Mouse (Mus musculus) monocyte, adult 5-6 weeks (primary cell): ENCODE measurements around the gene Pappa2. TPM values are rescaled to one million over a fixed set of nuclear protein-coding genes. Genes with fewer than 3 reads are reported as not detected.

Experiments
- ATAC-seq: fragments of 153-309, 156-312 bp; replicated peaks from 2 replicates; pipeline ENCODE4 v1.8.0; 2017; ENCODE audit warnings: mild to moderate bottlenecking; ENCODE audit not compliant: low TSS enrichment, insufficient number of reproducible peaks, severe bottlenecking, poor library complexity, low FRiP score
- total RNA-seq: library from RNA; stranded (forward); fragments of 200-1000, 200-491, 200-594 nt; gene quantifications from 3 replicates; pipeline ENCODE4 v1.2.3, GENCODE M21; 2017

The Pappa2 gene
- not detected in 3 replicates for total RNA-seq

- no peak for ATAC-seq
These were observed at the start of gene Pappa2 for GRCm38 (mm10) chr1:158980390-158980789. Gene Pappa2 (minus strand): TSS chr1:158980490.

DNA sequence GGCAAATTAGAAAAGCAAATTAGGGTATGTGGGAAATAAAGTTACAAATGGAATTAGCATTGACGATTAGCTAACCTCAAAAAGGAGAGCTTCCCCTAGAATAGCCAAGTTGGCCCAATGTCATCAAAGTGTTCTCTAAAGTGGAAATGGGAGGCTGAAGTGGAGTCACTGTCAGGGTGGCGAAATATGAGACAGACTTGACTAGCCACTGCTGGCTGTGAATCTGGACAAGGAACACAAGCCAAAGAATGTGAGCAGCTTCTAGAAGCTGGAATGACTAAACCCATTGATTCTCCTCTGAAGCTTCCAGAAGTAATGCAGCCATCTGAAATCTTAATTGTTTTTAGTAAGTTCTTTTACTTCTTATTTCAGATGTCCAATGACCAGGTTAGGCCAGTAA is 48.8 kb upstream of the Pappa2 start:
- ATAC-seq, result no peak

DNA sequence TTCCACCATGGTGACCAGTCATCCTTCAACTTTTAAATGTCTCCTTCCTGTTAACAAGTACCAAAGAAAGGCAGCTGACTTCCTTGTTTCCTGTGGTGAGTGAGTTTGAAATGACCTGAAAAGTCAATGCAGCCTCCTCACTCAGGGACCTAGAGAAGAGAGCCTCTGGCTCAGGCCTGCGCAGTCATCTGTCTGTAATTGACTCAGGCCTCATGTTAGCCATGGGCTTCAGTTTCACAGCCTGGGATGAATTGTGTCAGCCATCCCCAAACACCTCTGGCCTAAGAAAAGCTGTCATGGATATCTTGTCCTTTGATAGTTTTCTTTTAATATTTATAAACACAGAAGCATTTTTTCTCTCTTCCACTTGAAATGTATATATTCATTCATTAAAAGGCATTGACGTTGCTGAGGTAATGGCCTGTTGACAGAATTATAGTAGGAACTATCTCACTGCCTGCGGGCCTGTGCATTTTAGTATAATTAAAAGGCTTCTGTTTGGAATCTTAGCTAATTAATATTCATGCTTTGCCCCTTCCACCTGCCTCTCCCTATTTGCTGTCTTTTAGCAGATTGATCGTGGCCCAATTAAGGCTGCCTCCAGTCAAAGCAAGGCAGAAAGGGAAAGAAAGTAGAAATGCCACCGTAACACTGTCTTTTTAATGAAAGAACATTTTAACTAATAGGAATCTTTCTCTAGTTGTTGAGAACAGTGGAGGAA is 34.8 kb upstream of the Pappa2 start:
- ATAC-seq, result no peak

DNA sequence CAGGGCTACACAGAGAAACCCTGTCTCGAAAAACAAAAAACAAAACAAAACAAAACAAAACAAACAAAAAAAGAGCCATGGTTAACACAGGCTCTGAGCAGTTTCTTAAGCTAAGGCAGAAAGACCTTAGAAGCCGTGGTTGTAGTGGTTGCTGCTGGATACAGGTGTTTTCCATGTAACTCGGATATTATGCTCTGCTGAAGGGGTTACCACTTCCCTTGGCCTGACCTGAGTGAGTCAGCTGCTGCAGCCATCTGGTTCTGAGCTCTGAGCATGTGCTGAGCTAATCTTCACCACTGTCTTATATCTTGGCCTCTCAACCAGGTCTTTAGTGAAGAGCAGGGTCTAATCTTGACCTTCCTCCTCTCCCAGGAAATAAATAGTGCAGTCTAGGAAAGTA is 6.8 kb upstream of the Pappa2 start:
- no peak for ATAC-seq

DNA sequence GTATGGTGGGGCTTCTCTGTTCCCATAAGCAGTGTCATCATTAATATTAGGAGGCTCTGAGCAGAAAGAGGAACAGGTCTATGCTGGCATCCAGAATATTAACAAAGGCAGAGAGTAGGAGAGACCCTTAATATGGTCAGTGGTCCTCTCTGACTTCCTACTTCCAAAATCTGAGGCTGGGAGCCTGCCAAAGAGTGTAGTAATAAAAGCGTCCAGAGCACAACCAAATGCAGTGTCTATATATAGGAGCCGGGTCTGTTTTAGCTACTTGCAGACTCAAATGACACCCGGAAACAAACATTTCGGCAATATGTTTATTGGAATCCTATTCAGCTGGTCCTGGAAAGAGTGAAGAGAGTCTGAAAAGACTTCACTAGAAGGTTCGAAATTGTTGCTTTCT is 17.9 kb downstream of the Pappa2 start:
- ATAC-seq, result no peak

- no peak for ATAC-seq
These were observed 19.3 kb downstream of the Pappa2 start for GRCm38 (mm10) chr1:158960984-158961383.

DNA sequence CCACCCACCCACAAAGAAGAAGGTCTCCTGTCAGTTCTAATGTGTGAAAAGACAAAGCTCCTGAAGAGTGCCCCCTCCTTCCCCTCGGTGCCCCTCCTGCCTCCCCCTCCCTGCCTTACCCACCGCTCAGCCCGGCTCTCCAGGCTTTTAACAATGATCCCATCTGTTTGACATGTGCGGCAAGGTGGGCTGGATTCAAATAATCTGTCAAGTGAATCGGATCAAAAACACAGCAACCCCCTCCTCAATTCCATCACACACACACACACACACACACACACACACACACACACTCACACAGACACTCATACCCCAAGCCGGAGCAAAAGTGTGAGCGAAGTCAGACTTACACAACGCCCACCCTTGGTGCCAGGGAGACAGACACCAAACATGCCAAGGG is 19.7 kb downstream of the Pappa2 start:
- no peak for ATAC-seq

DNA sequence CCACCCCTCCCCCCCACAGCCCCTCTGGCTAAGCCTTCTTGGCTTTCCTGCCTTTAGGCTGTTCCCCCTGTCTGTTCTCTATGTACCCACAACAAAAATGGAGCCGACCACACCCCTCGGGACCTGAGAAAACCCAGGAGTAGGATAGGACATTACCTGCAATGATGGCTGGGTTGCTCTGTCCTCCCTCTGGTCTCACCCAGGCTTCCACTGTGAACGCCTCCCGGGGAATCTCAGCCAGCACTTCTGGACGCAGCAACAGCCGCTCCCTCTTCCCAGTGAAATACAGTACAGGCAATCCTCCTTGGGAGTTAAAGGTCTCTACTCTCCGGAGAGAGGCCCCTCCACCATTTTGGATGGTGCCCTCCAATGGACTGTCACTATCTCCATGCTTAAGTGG is 23.9 kb downstream of the Pappa2 start:
- no peak for ATAC-seq

GRCm38 (mm10) chr1:158954785-158955184 is 25.5 kb downstream of the Pappa2 start:
- no peak for ATAC-seq

DNA sequence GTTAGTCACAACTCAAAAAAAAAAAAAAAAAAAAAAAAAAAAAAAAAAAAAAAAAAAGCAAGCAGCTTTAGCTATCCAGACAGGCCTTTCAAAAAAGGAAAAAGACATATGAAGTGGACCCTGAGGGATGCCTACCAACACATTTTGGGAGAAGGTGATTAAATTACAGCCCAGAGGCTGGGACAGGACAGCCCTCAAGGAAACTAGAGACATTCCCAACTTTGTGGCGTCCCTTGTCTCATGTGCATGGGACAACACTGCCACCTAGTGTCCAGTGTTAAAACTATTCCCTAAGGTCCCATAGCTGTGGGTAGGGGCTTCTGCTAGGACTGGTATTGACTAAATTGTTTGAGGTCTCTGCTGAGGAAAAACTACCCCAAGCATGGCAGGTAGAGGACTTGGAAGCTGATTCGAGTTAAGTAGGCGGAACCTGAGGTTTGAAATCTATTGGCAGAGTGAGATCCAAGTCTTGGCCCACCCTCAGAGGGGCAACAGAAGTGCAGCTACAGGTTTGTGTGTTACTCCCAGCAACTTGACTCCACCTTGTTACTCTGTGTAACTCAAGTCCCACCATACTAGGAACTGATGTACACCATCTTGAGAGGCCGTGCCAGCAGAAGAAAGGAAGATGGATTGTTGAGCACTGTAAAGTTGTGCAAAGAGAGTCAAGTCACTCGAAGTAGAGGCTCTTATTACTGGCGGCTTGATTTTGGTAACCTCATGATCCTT is 26.6 kb downstream of the Pappa2 start:
- ATAC-seq, result no peak

DNA sequence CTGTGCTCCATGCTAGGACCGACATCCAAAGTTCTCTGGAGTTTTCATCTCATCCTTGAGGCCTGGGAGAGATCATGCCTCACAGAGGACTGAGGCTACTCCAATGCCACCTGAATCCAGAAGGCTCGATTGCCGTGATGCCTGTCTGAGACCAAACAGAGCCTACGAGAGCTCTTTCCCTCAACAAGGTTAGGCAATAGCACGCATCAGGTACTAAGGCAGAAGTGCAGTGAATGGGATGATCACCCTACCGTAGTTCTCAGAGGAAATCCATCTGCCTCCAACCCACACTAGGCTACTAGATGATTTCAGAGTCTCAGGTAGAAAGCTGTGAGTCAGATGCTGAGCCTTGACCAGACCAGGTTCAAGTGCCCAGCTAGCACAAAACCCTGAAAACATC is 31.2 kb downstream of the Pappa2 start:
- no peak for ATAC-seq

DNA sequence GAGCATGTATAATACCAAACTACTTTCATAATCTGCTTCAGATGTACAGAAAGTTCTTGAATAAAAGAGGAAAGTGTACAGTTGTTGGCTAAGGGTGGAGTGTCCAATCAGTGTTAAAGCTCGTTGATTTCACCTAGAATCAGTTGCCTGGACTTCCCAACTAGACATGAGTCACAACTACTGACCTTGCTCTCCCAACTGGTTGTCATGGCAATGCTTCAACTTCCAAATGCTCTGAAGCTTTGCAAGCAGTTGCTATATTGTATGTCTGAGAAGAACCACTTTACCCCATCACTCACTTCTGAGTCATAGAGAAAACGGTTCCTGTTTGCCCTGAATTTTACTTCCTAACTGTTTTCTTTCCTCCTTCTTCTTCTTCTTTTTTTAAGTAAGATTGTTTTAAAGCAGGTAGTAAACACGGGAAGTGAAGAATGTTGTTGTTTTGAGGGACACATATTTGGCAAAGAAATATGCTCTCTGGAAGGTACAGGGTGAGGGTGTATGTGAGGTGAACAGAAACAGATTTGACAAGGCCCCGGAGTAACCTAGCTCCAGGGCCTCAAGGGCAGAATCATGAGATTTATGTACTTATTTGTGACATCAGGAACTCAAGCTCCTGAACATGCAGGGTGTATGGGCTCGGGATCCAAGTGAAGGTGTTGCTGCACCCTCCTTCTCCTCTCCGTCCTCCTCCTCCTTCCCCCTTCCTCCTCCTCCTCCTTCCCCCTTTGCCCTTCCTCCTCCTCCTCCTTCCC is 32.1 kb downstream of the Pappa2 start:
- ATAC-seq, result no peak

DNA sequence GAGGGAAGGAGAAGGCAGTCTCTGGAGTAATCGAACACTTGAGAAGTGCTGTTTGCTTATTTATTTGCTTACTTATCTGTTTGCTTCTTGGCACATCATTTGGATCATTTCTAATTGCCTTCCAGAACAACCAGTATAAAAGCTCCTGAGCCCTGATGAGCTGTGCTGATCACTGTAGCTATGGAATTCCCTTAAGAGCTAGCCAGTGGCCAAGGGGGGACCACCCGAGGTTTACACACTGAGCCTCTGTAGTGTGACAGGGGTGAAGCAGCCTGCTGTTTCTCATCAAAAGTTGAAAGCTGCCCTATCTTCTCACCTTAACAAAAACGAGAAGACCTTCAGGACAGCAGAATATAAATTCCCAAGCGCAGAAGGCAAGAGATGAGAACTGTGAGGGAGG is 35.4 kb downstream of the Pappa2 start:
- no peak for ATAC-seq

GRCm38 (mm10) chr1:158942864-158943263 is 37.4 kb downstream of the Pappa2 start:
- ATAC-seq, result no peak

DNA sequence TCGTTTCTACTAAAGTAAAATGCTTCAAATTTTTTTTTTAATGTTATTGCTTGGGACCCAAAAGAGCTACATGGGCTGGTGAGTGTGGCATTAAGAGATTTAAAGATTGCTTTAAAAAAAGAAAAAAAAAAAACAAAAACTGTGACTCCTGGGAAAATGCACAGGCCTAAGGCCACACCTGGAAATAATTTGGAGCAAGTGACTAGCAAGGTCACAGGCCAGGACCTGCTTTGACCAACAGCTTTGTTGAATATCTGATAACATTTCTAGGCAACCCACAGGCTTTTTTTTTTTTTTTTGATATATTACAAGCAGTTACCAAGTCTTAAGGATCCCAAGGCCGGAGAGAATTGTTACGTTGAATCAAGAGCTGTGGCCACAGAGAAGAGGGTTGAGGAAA is 39.3 kb downstream of the Pappa2 start:
- no peak for ATAC-seq

- ATAC-seq, result no peak
These were observed 45.8 kb downstream of the Pappa2 start for GRCm38 (mm10) chr1:158934447-158934846.

DNA sequence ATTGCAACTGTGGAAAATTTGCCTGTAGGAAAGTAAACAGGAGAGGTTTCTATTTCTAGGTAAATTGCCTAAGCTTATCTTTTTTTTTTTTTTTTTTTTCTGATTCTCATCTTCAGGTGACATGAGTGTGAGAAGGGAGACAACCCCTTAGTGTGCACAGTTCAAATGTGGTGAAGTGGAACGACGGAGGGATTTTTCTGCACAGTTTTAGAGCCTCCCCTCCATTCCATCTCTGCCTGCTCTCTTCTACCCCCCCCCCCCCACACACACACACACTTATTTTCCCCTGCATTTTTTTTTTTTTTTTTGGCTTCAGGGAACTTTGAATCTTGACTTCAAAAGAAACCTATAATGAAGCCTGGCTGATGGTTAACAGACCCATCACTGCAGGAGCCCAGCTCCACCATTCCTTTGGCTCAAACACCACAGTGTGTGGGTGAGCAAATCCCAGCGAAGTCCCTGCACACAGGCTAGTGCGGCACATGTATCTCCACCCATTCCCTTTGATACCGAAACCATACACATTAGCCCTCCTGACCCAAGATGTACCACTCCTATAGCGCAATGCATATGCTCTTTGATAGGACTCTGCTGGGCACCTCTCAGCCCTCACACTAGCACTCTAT is 49.0 kb downstream of the Pappa2 start:
- ATAC-seq, result no peak

DNA sequence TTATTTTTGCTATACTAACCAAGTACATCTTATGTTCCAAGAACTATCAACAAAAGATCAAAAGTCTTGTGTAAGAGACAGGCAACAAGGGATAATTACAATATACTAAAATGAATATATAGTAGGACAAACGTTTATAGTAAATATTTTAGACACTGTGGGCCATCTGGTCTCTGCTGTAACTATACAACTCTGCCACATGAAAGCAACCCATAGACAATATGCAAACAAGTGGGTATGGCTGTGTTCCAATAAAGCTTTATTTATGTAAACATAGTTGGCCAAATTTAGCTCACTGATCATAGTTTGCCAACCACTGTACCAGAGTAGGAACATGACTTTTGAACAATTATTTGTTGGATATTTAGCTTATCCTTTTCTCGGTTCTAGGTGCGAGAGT is 50.9 kb downstream of the Pappa2 start:
- ATAC-seq, result no peak

DNA sequence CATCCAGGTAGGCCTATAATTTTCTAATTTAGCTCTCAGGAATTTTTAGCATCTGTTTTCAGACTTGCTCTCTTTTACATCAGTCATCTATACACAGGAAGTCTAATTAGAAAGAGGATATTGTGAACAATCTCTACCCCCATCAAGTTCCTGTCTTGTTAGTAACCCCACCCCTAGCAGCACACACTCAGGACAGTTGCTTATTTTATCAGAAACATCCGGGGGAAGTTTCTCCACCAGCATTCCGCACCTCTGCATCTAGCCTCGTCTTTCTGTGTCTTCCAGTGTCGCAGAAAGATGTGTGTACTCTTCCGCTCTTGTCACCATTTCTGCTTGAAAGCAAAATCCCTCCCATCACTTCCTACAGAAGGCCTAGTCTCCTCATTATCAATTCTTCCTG is 59.8 kb downstream of the Pappa2 start:
- ATAC-seq, result no peak
